Mouse (Mus musculus) hindlimb bud, embryonic 11.5 days (tissue): ENCODE results near the gene 0610037L13Rik.

Experiments
- DNase-seq: peaks from one replicate; pipeline ENCODE4 v3.0.0-alpha.2; 2012; ENCODE audit warnings: low read depth, low spot score; ENCODE audit errors: extremely low spot score

The 0610037L13Rik gene

GRCm38 (mm10) chr4:107889731-107890432 is at the start of gene 0610037L13Rik:
TSS of gene 0610037L13Rik (plus strand) at chr4:107889813.
- peak; percentile 80 for DNase-seq

GRCm38 (mm10) chr4:107843687-107844086 is 45.9 kb upstream of the 0610037L13Rik start:
- no peak for DNase-seq

GRCm38 (mm10) chr4:107844971-107845370 is 44.6 kb upstream of the 0610037L13Rik start:
- DNase-seq = peak; percentile 12

GRCm38 (mm10) chr4:107846795-107847194 is 42.8 kb upstream of the 0610037L13Rik start:
- DNase-seq = no peak

- no peak for DNase-seq
Observed at GRCm38 (mm10) chr4:107848546-107848945, 41.1 kb upstream of the 0610037L13Rik start.

GRCm38 (mm10) chr4:107849621-107850020 is 40.0 kb upstream of the 0610037L13Rik start:
- no peak for DNase-seq

- no peak for DNase-seq
Observed at GRCm38 (mm10) chr4:107850091-107850490, 39.5 kb upstream of the 0610037L13Rik start.

- DNase-seq = no peak
Observed at GRCm38 (mm10) chr4:107853333-107853732, 36.3 kb upstream of the 0610037L13Rik start.

GRCm38 (mm10) chr4:107853836-107854235 is 35.8 kb upstream of the 0610037L13Rik start:
- no peak for DNase-seq

GRCm38 (mm10) chr4:107856958-107857686 is 32.5 kb upstream of the 0610037L13Rik start:
- DNase-seq = no peak

GRCm38 (mm10) chr4:107858995-107859394 is 30.6 kb upstream of the 0610037L13Rik start:
- DNase-seq = no peak

- no peak for DNase-seq
Observed at GRCm38 (mm10) chr4:107864866-107865265, 24.7 kb upstream of the 0610037L13Rik start.

GRCm38 (mm10) chr4:107879254-107880050 is 10.2 kb upstream of the 0610037L13Rik start, which contains the start of gene Magoh:
TSS of gene Magoh (plus strand) at chr4:107879755.
- DNase-seq = peak; percentile 84

- DNase-seq = no peak
Observed at GRCm38 (mm10) chr4:107881631-107882030, 8.0 kb upstream of the 0610037L13Rik start.

- no peak for DNase-seq
Observed at GRCm38 (mm10) chr4:107886371-107886770, 3.2 kb upstream of the 0610037L13Rik start.

- no peak for DNase-seq
Observed at GRCm38 (mm10) chr4:107889385-107889730, 255 bp upstream of the 0610037L13Rik start.

- no peak for DNase-seq
Observed at GRCm38 (mm10) chr4:107892663-107893062, 3.0 kb downstream of the 0610037L13Rik start.

- DNase-seq = no peak
Observed at GRCm38 (mm10) chr4:107899211-107899927, 9.8 kb downstream of the 0610037L13Rik start.

- DNase-seq = no peak
Observed at GRCm38 (mm10) chr4:107900206-107900605, 10.6 kb downstream of the 0610037L13Rik start.

- DNase-seq = no peak
Observed at GRCm38 (mm10) chr4:107904252-107904651, 14.6 kb downstream of the 0610037L13Rik start.

GRCm38 (mm10) chr4:107906561-107906960 is 16.9 kb downstream of the 0610037L13Rik start:
- DNase-seq = no peak
